Mouse (Mus musculus) megakaryocyte, embryonic 14.5 days (primary cell): ENCODE results near the gene Dscam. TPM values are rescaled to one million over a fixed set of nuclear protein-coding genes. Genes with fewer than 3 reads are reported as not detected.
"Not testable (repeated sequence)": the region's sequence is repeated elsewhere in the genome, so short reads cannot be mapped to it uniquely, and the experiment has no call there.

Experiments used
- H3K27me3 ChIP-seq: replicated peaks from 2 replicates; pipeline ENCODE3; 2012; ENCODE audit warnings: inconsistent platforms
- H3K36me3 ChIP-seq: replicated peaks from 2 replicates; pipeline ENCODE3; 2012; ENCODE audit warnings: low read length, inconsistent platforms, mixed read lengths
- H3K4me1 ChIP-seq: 2 replicates; pipeline ENCODE4 v1.6.1; 2012; ENCODE audit warnings: inconsistent platforms
- H3K4me3 ChIP-seq: replicated peaks from 2 replicates; pipeline ENCODE3; 2012; ENCODE audit warnings: moderate library complexity, mild to moderate bottlenecking, inconsistent platforms
- H3K9me3 ChIP-seq: 2 replicates; pipeline ENCODE4 v1.6.1; 2012; ENCODE audit warnings: inconsistent platforms
- FLI1 ChIP-seq: IDR thresholded peaks from 2 replicates; pipeline ENCODE4 v1.6.1; 2012; ENCODE audit warnings: low read length, inconsistent platforms, mixed read lengths
- GATA1 ChIP-seq: IDR thresholded peaks from 3 replicates; pipeline ENCODE4 v1.6.1; 2012; ENCODE audit warnings: mixed read lengths, low read length, inconsistent platforms, borderline replicate concordance
- polyA plus RNA-seq: library from polyadenylated mRNA; stranded (reverse); fragments of >175 nt; gene quantifications from 2 replicates; pipeline ENCODE4 v1.2.3, GENCODE M21; 2012; ENCODE audit warnings: low replicate concordance; ENCODE audit not compliant: insufficient read depth

Gene Dscam
- polyA plus RNA-seq, 1 experiment: not detected

GRCm38 (mm10) chr16:96885817-96886216, 284.7 kb downstream of the Dscam start:
- no peak overlapping the region for H3K4me3 ChIP-seq
- no peaks in the 10 kb centered on the region for H3K9me3 ChIP-seq
- no peaks in the 10 kb centered on the region for H3K36me3 ChIP-seq
- no peaks in the 10 kb centered on the region for H3K27me3 ChIP-seq
- TF ChIP-seq GATA1: no peak
- TF ChIP-seq FLI1: no peak
- H3K4me1 ChIP-seq: no peaks in the 10 kb centered on the region

DNA sequence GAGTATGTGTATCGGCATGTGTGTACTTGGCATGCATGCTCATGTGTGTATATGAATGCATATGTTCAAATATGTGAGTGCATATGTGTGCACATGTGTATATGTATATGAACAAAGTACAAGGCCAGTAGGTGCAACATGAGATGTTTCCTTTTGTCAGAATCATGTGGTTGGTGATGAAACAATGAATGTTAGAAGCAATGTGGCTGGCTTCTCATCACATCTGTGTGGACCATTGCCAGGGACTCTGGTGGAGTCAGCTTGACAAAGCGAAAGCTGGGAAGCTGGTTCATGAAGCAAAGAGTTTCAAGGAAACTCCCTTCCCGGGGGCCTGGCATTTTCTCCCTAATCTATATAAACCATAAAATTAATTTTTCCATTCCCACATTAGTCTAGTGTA, 286.0 kb downstream of the Dscam start:
- H3K4me3 ChIP-seq, H3K4me1 ChIP-seq, H3K9me3 ChIP-seq, H3K36me3 ChIP-seq, H3K27me3 ChIP-seq: not testable (repeated sequence)

DNA sequence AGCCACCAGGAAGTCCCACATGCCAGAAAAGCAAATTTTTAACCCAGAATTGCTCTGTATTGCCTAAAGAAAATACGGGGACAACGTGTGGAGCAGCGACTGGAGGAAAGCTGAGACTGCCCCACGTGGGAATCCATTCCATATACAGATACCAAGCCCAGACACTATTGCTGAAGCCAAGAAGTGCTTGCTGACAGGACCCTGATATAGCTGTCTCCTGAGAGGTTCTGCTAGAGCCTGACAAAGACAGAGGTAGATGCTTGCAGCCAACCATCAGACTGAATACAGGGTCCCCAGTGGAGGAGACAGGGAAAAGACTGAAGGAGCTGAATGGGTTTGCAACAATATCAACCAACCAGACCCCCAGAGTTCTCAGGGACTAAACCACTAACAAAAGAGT, 293.3 kb downstream of the Dscam start:
- Histone ChIP-seq H3K36me3 (no peaks in the 10 kb centered on the region), H3K4me1 (no peaks in the 10 kb centered on the region)
- TF ChIP-seq FLI1 (no peak), GATA1 (no peak)

DNA sequence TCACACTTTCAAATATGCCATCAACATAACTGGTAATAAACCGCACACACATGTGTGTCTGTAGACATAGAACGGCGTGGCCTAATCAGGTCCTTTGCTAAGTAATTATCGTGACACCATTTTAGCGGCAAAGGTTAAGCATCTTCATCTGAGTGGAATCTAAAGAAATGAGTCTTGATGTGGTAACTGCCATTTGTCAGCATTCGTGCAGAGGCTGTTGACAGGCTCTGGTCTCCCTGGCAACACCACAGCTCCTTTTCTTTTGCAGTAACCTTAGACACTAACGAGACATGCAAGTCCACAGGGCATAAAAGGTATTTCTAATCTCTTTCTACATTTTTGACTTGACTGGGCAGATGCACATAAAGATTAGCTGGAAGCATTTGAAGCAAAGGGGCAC, 297.8 kb downstream of the Dscam start:
- Histone ChIP-seq H3K4me3 (no peak overlapping the region), H3K36me3 (no peaks in the 10 kb centered on the region), H3K9me3 (no peaks in the 10 kb centered on the region), H3K27me3 (no peaks in the 10 kb centered on the region), H3K4me1 (no peaks in the 10 kb centered on the region)
- TF ChIP-seq FLI1 (no peak), GATA1 (no peak)

More for the DNA sequence above, 293.3 kb downstream of the Dscam start:
- Histone ChIP-seq H3K4me3 (no peak overlapping the region), H3K9me3 (no peaks in the 10 kb centered on the region), H3K27me3 (no peaks in the 10 kb centered on the region)

GRCm38 (mm10) chr16:96857571-96857970, 313.0 kb downstream of the Dscam start:
- Histone ChIP-seq H3K4me1 (no peaks in the 10 kb centered on the region), H3K27me3 (no peaks in the 10 kb centered on the region), H3K36me3 (no peaks in the 10 kb centered on the region), H3K4me3 (no peak overlapping the region), H3K9me3 (no peaks in the 10 kb centered on the region)
- TF ChIP-seq GATA1: no peak
- TF ChIP-seq FLI1: no peak

- Histone ChIP-seq H3K4me3 (no peak overlapping the region), H3K9me3 (no peaks in the 10 kb centered on the region), H3K27me3 (no peaks in the 10 kb centered on the region), H3K36me3 (no peaks in the 10 kb centered on the region), H3K4me1 (no peaks in the 10 kb centered on the region)
- TF ChIP-seq FLI1 (no peak), GATA1 (no peak)
Measured at GRCm38 (mm10) chr16:96855060-96855459, 315.5 kb downstream of the Dscam start.

GRCm38 (mm10) chr16:96852383-96852782, 318.2 kb downstream of the Dscam start:
- Histone ChIP-seq H3K4me1 (no peaks in the 10 kb centered on the region), H3K36me3 (no peaks in the 10 kb centered on the region), H3K27me3 (no peaks in the 10 kb centered on the region), H3K4me3 (no peak overlapping the region), H3K9me3 (no peaks in the 10 kb centered on the region)
- TF ChIP-seq FLI1 (no peak), GATA1 (no peak)

DNA sequence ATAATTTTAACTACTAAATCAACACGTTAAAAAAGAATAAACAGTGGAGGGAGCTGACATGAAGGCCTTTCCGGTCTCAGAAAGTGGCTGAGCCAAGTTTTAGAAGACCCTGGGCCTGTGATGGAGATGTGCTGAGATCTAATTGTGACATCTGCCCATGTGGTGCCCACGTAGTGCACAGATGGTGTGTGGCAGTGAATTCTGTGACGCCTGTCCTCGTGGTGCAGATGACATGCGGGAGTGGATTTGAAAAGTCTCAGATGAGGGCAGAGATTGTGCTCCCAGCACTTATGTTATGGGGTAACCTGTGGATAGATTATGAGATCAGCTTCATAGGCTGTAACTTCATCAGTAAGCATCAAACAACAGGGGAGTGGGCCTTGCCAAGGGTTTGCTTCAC, 321.6 kb downstream of the Dscam start:
- peaks cover 5% of the 10 kb centered on the region for H3K4me1 ChIP-seq
- H3K9me3 ChIP-seq: no peaks in the 10 kb centered on the region
- TF ChIP-seq FLI1 (no peak), GATA1 (no peak)
- no peaks in the 10 kb centered on the region for H3K27me3 ChIP-seq
- no peaks in the 10 kb centered on the region for H3K36me3 ChIP-seq
- no peak overlapping the region for H3K4me3 ChIP-seq

GRCm38 (mm10) chr16:96846585-96846984, 324.0 kb downstream of the Dscam start:
- TF ChIP-seq FLI1 (no peak), GATA1 (no peak)
- no peaks in the 10 kb centered on the region for H3K27me3 ChIP-seq
- no peak overlapping the region for H3K4me3 ChIP-seq
- no peaks in the 10 kb centered on the region for H3K9me3 ChIP-seq
- peaks cover 5% of the 10 kb centered on the region for H3K4me1 ChIP-seq
- no peaks in the 10 kb centered on the region for H3K36me3 ChIP-seq

GRCm38 (mm10) chr16:96846113-96846512, 324.4 kb downstream of the Dscam start:
- H3K4me1 ChIP-seq: peaks cover 5% of the 10 kb centered on the region
- no peaks in the 10 kb centered on the region for H3K9me3 ChIP-seq
- no peaks in the 10 kb centered on the region for H3K27me3 ChIP-seq
- TF ChIP-seq FLI1: no peak
- TF ChIP-seq GATA1: no peak
- H3K36me3 ChIP-seq: no peaks in the 10 kb centered on the region
- no peak overlapping the region for H3K4me3 ChIP-seq

DNA sequence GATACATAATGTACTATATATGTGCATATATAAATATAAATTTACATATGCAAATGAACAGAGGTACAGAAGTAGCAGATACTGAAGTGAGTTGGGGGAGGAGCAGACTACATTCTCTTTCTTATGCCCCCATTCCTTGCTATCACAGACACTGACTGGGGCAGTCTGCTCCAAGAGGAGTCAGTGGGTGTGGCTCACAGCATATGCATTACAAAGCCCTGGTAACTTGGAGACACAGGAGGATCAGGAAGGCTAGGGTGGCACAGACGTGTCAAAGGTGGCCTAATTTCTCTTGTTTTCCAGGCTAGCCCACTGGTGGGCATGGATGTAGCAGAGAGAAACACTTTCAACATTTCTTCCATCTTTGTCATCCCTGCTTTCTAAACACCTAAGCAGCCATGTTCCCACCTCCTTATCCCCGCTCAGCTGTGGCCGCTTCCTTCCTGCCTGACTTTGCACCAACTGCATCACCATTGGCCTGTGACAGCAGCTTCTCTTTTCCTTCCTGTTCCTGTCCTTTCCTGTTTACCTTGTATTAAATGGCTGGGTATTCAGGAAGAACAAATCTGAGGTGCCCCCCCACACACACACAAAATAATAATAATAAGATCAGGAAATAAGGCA, 325.0 kb downstream of the Dscam start:
- Histone ChIP-seq H3K4me3 (no peak overlapping the region), H3K4me1 (peaks cover 5% of the 10 kb centered on the region), H3K9me3 (no peaks in the 10 kb centered on the region), H3K36me3 (no peaks in the 10 kb centered on the region), H3K27me3 (no peaks in the 10 kb centered on the region)
- TF ChIP-seq GATA1: no peak
- no peak for TF ChIP-seq FLI1
